In the genomic region with DNA sequence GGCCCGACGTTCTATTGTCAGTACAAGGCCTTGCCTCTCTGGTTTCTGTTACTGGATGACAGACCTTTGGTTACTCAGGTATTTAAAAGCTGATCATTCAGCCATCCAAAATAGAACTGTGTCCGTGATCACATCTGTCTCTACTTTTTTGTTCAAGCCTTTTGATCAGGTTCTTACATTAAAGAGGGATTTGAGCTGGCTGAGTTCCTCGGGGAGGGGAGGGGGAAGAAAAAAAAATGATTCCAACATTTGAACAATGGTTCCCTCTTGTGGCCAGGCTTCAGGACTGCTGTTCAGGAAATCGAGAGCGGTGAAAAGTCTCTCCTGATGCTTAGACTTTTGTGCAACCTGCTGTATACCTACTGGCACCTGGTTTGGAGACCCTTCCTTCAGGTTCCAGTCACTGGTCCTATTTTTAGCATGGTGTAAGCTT, we compare ENCODE assay signal across 10 mouse cellular contexts.
A peak's percentile ranks its signal among the peaks of the same experiment; 100 is the strongest.
DNase-seq lines count a peak whose midpoint lies in the region; ATAC-seq lines count a peak whose summit lies in the region.
"Had no signal": no experiment of that assay in that cellular context is flagged by ENCODE, and none has a peak within 500 bp of the region (broad histone marks: within the 10 kb centered on the region; RNA-seq: fewer than 3 reads in every experiment).

No protein-coding gene starts in this region.

- peak; percentile 3 for DNase-seq in liver
- DNase-seq in liver, embryonic 11.5 days (ENCODE audit: low spot score): no peak
- peak; percentile 20 for DNase-seq in c-Kit-positive CD71-negative TER-119-negative erythroid progenitor cells, embryonic 14.5 days (ENCODE audit: low read depth)
- DNase-seq in layer of hippocampus, adult 11-12 months (ENCODE audit: low spot score): peak; percentile 66
- DNase-seq in mesoderm, embryonic 11.5 days (ENCODE audit: low read depth, low spot score): peak; percentile 54
- DNase-seq in right cerebral cortex, postnatal 4 days: peak; percentile 58

- H3K9me3 ChIP-seq in liver, embryonic 11.5 days (ENCODE audit: control insufficient read depth, low read length): no peaks in the 10 kb centered on the region
- no peaks in the 10 kb centered on the region for H3K9me3 ChIP-seq in forebrain, embryonic 15.5 days
- H3K9me3 ChIP-seq: embryonic facial prominence, embryonic 12.5 days; megakaryocyte, embryonic 14.5 days had no signal

- 40% methylated on average over 6 of the region's 6 CpGs for WGBS in liver, embryonic 11.5 days
- WGBS in forebrain, embryonic 15.5 days: 19% methylated on average over 6 of the region's 6 CpGs

- no peaks in the 10 kb centered on the region for H3K27me3 ChIP-seq in liver, embryonic 11.5 days (replicated peaks; ENCODE audit: control insufficient read depth, insufficient read depth, low read length)
- H3K27me3 ChIP-seq in forebrain, embryonic 15.5 days: no peaks in the 10 kb centered on the region
- H3K27me3 ChIP-seq: embryonic facial prominence, embryonic 12.5 days; megakaryocyte, embryonic 14.5 days had no signal

- H3K27ac ChIP-seq in liver, embryonic 11.5 days (ENCODE audit: low read depth, low read length): no peak overlapping the region
- peak overlapping the region; percentile 57 for H3K27ac ChIP-seq in forebrain, embryonic 15.5 days (replicated peaks)
- H3K27ac ChIP-seq: embryonic facial prominence, embryonic 12.5 days had no signal

- ATAC-seq in liver, embryonic 11.5 days (replicated peaks; ENCODE audit: low FRiP score): no peak
- ATAC-seq in forebrain, embryonic 15.5 days (replicated peaks): peak; percentile 64
- ATAC-seq in megakaryocyte, adult 5-6 weeks (ENCODE audit: poor library complexity, severe bottlenecking): no peak

- no peak overlapping the region for H3K9ac ChIP-seq in liver, embryonic 11.5 days (ENCODE audit: low read depth, low read length)
- H3K9ac ChIP-seq in forebrain, embryonic 15.5 days (replicated peaks): no peak overlapping the region
- H3K9ac ChIP-seq: embryonic facial prominence, embryonic 12.5 days had no signal

- H3K36me3 ChIP-seq in liver, embryonic 11.5 days (ENCODE audit: control insufficient read depth, insufficient read depth, low read length): no peaks in the 10 kb centered on the region
- no peaks in the 10 kb centered on the region for H3K36me3 ChIP-seq in forebrain, embryonic 15.5 days
- H3K36me3 ChIP-seq: embryonic facial prominence, embryonic 12.5 days had no signal

- no peak overlapping the region for H3K4me3 ChIP-seq in liver, embryonic 11.5 days (ENCODE audit: low read depth, low read length)
- H3K4me3 ChIP-seq in forebrain, embryonic 15.5 days: no peak overlapping the region
- H3K4me3 ChIP-seq: embryonic facial prominence, embryonic 12.5 days; megakaryocyte, embryonic 14.5 days had no signal

- H3K4me2 ChIP-seq in liver, embryonic 11.5 days: no peak overlapping the region
- H3K4me2 ChIP-seq in forebrain, embryonic 15.5 days (replicated peaks): 0 out of 2 replicates have a peak overlapping the region, but pooled peaks have one; percentile 11
- H3K4me2 ChIP-seq: embryonic facial prominence, embryonic 12.5 days had no signal

- H3K4me1 ChIP-seq in liver, embryonic 11.5 days (replicated peaks; ENCODE audit: control insufficient read depth, insufficient read depth, low read length): no peaks in the 10 kb centered on the region
- peaks cover 20% of the 10 kb centered on the region for H3K4me1 ChIP-seq in forebrain, embryonic 15.5 days
- H3K4me1 ChIP-seq: embryonic facial prominence, embryonic 12.5 days had no signal
